Mouse (Mus musculus) bone marrow, adult 2 months (tissue): ENCODE data around the gene Lypd6b.

Experiments used
- CTCF ChIP-seq: fragments of 200-500 bp; IDR thresholded peaks from 2 replicates; pipeline ENCODE4 v1.5.1; 2011; ENCODE audit warnings: low read length, control low read depth; ENCODE audit not compliant: control insufficient read depth, insufficient read depth
- POLR2A ChIP-seq: fragments of 200-500 bp; IDR thresholded peaks from 2 replicates; pipeline ENCODE4 v1.6.1; 2011; ENCODE audit warnings: low read depth, mild to moderate bottlenecking, control low read depth, low read length, borderline replicate concordance; ENCODE audit not compliant: control insufficient read depth

DNA sequence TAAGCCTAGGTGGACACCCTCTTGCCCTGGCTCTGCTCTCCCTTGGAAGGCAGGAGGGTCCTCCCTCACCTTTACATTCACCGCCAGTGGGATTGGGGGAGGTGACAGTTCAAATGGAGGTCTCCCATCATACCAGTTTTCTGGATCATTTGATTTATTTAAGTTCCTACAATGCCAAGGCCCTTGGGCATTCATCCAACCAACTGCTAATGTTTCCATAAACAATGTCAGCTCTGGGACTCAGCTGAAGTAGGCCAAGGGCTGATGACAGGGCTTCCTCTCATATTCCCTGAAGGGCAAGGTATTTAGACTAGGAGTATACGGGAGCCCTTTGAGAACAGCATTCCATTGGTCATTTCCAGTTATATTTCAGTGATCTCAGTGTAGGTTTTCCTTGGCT, 170.0 kb downstream of the Lypd6b start:
- TF ChIP-seq POLR2A (no peak), CTCF (no peak)
